Mouse (Mus musculus) ES-E14 (cell line): ENCODE results near the gene Tbccd1. TPM values are rescaled to one million over a fixed set of nuclear protein-coding genes. Genes with fewer than 3 reads are reported as not detected.
"Not testable (repeated sequence)": the region's sequence is repeated elsewhere in the genome, so short reads cannot be mapped to it uniquely, and the experiment has no call there.

Experiments
- DNase-seq: peaks from one replicate; pipeline ENCODE4 v3.0.0-alpha.2; 2013; ENCODE audit warnings: low read depth, low spot score
- H3K27ac ChIP-seq: 2 replicates; pipeline ENCODE4 v1.5.1; 2012; ENCODE audit warnings: low read depth, mild to moderate bottlenecking, low read length, moderate library complexity, mixed read lengths; ENCODE audit not compliant: poor library complexity, insufficient read depth, severe bottlenecking
- H3K36me3 ChIP-seq: 2 replicates; pipeline ENCODE4 v1.6.1; 2012; ENCODE audit warnings: mild to moderate bottlenecking, low read length, moderate library complexity, mixed read lengths; ENCODE audit not compliant: control insufficient read depth, poor library complexity, insufficient read depth, severe bottlenecking
- H3K4me1 ChIP-seq, 2 experiments: fragments of 150-350 bp in 1 of 2; sonication (generic) in 1 of 2; 2 replicates each; pipeline ENCODE4 v1.6.1; 2012; ENCODE audit warnings: low read length in 2 of 2, mild to moderate bottlenecking in 1 of 2, mixed read lengths in 1 of 2; ENCODE audit not compliant: control insufficient read depth in 2 of 2, insufficient read depth in 2 of 2, poor library complexity in 1 of 2
- H3K4me3 ChIP-seq, 2 experiments: fragments of 150-350 bp in 1 of 2; sonication (generic) in 1 of 2; 2 replicates each; pipeline ENCODE4 v1.5.1; 2012; ENCODE audit warnings: low read length in 2 of 2, low read depth in 1 of 2, mild to moderate bottlenecking in 1 of 2, mixed read lengths in 1 of 2; ENCODE audit not compliant: insufficient read depth in 1 of 2, poor library complexity in 1 of 2, severe bottlenecking in 1 of 2
- H3K9ac ChIP-seq: 2 replicates; pipeline ENCODE4 v1.6.1; 2012; ENCODE audit warnings: low read depth, mild to moderate bottlenecking, low read length, mixed read lengths; ENCODE audit not compliant: poor library complexity, insufficient read depth, severe bottlenecking
- H3K9me3 ChIP-seq: fragments of 150-350 bp; sonication (generic); 2 replicates; pipeline ENCODE4 v1.6.1; 2012; ENCODE audit warnings: low read depth, mild to moderate bottlenecking, low read length; ENCODE audit not compliant: control insufficient read depth, insufficient read depth
- CHD2 ChIP-seq: IDR thresholded peaks from 2 replicates; pipeline ENCODE4 v1.6.1; 2014; ENCODE audit warnings: mild to moderate bottlenecking, low read depth, low read length, inconsistent platforms
- HCFC1 ChIP-seq: IDR thresholded peaks from 2 replicates; pipeline ENCODE4 v1.6.1; 2012; ENCODE audit warnings: low read length, inconsistent platforms, borderline replicate concordance; ENCODE audit not compliant: insufficient read depth
- MAFK ChIP-seq: IDR thresholded peaks from 2 replicates; pipeline ENCODE4 v1.6.1; 2014; ENCODE audit warnings: mild to moderate bottlenecking, low read depth, low read length, inconsistent platforms; ENCODE audit not compliant: insufficient read depth
- ZC3H11A ChIP-seq: IDR thresholded peaks from 2 replicates; pipeline ENCODE4 v1.6.1; 2012; ENCODE audit warnings: low read depth, mild to moderate bottlenecking, inconsistent platforms, low read length, borderline replicate concordance
- ZNF384 ChIP-seq: IDR thresholded peaks from 2 replicates; pipeline ENCODE4 v1.6.1; 2012; ENCODE audit warnings: low read depth, low read length, inconsistent platforms
- in situ Hi-C, 2 experiments: fragments of 600-800 bp; cut with MboI; formaldehyde crosslinking; loops; one replicate each; pipeline ENCODE4 v1.15.1; 2025; ENCODE audit warnings: low sequenced_read_pairs in 2 of 2, inconsistent platforms in 1 of 2; ENCODE audit not compliant: unreplicated experiment in 2 of 2
- total RNA-seq: library from RNA; depleted of rRNA; stranded (reverse); fragments of 300-350 nt; gene quantifications from 2 replicates; pipeline ENCODE4 v1.2.3, GENCODE M21; 2012

Tbccd1 gene
- total RNA-seq, 1 experiment, result 17.5 TPM

DNA sequence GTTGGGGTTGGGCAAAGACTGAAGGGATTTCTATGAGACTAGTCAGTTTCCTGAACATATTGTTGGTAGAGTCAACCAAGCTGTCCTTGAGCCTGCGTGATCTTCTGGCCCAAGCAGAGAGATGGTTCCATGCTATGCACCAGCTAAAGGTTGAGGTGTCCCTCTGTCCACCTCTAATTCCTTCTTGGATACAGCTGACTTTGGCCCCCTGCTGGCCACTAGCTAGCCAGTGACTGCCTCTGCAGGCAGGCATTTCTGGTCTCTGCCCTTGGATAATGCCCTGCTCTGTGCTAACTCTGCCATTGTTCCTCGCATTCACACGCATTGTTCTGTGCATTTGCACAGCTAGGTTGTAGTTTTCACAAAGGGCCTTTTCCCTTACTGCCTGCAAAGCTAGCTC lies 62.0 kb downstream of the Tbccd1 start:
- H3K9ac ChIP-seq, result no peak overlapping the region
- H3K4me3 ChIP-seq, result no peak overlapping the region
- H3K4me1 ChIP-seq, result peaks cover 2 to 10% of the 10 kb centered on the region in 2 experiments; a peak in 2 of 4 replicates
- H3K9me3 ChIP-seq, result no peaks in the 10 kb centered on the region
- no peak for DNase-seq
- no peaks in the 10 kb centered on the region for H3K36me3 ChIP-seq
- in situ Hi-C loops, result no loop called here
- H3K27ac ChIP-seq, result no peak overlapping the region
- TF ChIP-seq CHD2 (no peak), HCFC1 (no peak), MAFK (no peak), ZNF384 (no peak)

DNA sequence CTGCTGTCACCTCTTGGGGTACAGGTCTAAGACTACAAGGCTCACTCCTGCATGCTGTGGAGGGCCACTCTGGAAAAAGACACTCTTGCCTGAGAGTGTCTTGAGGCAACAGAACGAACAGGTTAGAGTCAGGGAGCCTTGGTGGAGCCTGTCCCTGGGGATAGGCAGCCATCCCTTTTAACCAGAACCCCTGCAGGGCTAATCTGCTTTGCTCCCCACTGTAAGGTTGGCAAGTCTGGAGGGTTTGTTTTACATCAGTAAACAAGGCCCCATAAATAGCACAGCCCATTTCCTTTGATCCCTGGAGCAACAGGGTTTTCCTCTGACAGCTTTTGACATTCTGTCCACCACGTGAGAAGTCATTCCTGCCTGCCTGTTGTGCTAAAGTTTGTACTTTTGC lies 66.2 kb downstream of the Tbccd1 start:
- no peak for TF ChIP-seq CHD2
- no peak for TF ChIP-seq ZC3H11A
- no peak for TF ChIP-seq MAFK
- no peak for TF ChIP-seq HCFC1
- TF ChIP-seq ZNF384, result no peak
- in situ Hi-C loops, result no loop called here
- H3K4me1 ChIP-seq, result peaks cover 0 to 4% of the 10 kb centered on the region in 2 experiments; a peak in 1 of 4 replicates

DNA sequence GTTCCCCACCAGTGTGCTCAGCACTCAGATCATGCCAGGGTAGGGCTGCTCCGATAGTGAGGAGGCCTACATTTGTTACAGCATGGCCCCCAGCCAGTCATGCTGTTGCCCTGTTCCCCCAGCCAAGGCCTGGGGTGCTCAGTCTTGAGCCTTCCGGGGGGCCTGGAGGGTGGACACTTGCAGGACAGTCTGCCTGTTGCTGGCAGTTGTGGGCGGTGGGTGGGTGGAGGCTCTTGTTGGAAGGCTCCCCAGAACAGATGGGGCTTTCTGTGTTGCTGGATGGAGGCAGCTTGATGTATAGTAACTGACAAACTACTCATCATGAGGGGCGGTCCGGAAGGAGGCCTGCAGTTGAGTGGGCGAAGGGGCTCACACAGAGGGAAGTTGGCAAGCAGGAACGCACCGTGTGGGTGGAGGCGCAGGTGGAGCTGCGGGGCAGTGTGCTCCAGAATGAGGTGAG lies 67.5 kb downstream of the Tbccd1 start:
- H3K4me1 ChIP-seq, result peaks cover 0 to 4% of the 10 kb centered on the region in 2 experiments; a peak in 1 of 4 replicates
- no peak overlapping the region; the same call in 1 of the 2 replicates for H3K27ac ChIP-seq
- TF ChIP-seq CHD2 (no peak), HCFC1 (no peak)
- no peak overlapping the region for H3K4me3 ChIP-seq
- H3K9ac ChIP-seq, result no peak overlapping the region
- no peaks in the 10 kb centered on the region for H3K36me3 ChIP-seq
- no peak for DNase-seq
- in situ Hi-C loops, result no loop called here
- H3K9me3 ChIP-seq, result no peaks in the 10 kb centered on the region

More for the DNA sequence above, 66.2 kb downstream of the Tbccd1 start:
- Histone ChIP-seq H3K9ac (no peak overlapping the region), H3K4me3 (no peak overlapping the region), H3K27ac (no peak overlapping the region), H3K9me3 (no peaks in the 10 kb centered on the region), H3K36me3 (no peaks in the 10 kb centered on the region)
- no peak for DNase-seq

DNA sequence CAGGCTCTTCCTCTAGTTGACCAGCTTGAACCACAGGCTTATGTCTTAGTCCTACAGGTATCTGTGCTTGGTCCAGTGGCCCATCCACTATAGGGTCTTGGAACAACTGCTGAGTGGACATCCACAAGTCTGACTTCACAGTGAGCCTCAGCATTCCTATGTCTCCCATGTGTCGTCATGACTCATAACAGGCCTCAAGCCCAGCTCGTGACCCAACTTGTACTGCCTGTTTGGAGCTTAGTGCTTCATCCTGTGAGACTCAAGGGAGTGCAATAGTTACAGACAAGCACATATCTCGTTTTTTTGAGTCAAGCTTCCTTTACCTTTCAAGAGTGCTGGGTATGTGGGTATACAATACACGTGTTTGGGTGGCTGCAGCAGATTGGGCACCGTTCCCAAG lies 74.8 kb downstream of the Tbccd1 start:
- no peaks in the 10 kb centered on the region for H3K9me3 ChIP-seq
- no peaks in the 10 kb centered on the region for H3K36me3 ChIP-seq
- no peak overlapping the region for H3K9ac ChIP-seq
- no peaks in the 10 kb centered on the region for H3K4me1 ChIP-seq
- DNase-seq, result no peak
- TF ChIP-seq ZNF384, result no peak
- TF ChIP-seq CHD2, result no peak
- TF ChIP-seq ZC3H11A, result no peak
- TF ChIP-seq MAFK, result no peak
- TF ChIP-seq HCFC1, result no peak
- in situ Hi-C loops, result no loop called here
- no peak overlapping the region for H3K27ac ChIP-seq
- no peak overlapping the region for H3K4me3 ChIP-seq

DNA sequence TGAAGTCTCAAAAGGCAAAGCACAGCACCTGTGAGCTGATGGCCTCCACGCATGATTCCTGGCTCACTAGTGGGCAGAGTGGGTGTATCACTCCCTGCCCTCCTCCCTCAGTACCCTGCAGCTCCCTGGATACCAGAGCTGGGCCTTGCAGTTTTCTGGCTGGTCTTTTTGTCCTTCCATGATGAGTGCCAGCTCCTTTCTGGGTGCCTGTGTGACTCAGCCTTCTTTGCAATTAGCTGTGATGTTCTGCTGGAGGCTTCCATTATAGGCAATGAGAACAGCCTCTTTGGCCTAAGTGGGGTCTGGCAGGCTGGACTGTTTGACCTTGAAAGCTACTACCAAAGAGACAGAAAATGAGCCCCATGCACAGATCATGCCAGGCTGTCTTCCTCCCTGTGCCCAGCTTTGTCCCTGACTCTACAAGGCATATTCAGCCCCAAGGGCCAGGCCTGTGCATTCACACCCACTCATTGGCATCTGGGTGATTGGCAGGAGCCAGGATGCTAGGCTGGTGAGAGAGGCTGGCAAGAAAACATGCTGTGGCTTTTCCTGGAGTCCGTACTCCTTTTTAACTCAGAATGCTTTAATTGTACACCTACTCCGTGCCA lies 78.1 kb downstream of the Tbccd1 start:
- Histone ChIP-seq H3K4me1 (no peaks in the 10 kb centered on the region), H3K9me3 (no peaks in the 10 kb centered on the region), H3K36me3 (no peaks in the 10 kb centered on the region), H3K27ac (no peak overlapping the region), H3K4me3 (no peak overlapping the region), H3K9ac (no peak overlapping the region)
- no peak for TF ChIP-seq ZNF384
- in situ Hi-C loops, result no loop called here
- no peak for DNase-seq

DNA sequence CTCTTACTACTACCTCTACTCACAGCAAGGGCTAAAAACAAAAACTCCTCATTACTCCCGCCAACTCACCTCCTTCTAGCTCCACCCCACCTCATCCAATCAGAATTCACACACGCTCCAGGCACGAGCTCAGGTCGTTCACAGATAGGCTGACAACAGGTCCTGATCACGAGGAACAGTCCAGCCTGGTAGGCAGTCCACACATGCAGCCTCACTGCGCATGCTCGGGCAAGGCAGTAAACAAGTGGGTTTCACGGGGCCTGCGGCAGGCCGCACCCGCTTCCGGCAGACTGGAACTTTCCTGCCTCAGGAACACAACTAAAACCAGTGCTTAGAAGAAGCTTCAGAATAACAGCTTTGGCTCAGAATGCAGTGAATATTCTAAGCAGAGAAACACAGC lies 79.2 kb downstream of the Tbccd1 start:
- H3K4me1 ChIP-seq, DNase-seq, H3K27ac ChIP-seq, H3K9me3 ChIP-seq, H3K9ac ChIP-seq, H3K36me3 ChIP-seq, H3K4me3 ChIP-seq, in situ Hi-C loops: not testable (repeated sequence)
